Mouse (Mus musculus) G1E (cell line): Measurements from ENCODE around the gene Gmpr.

Experiments used
- GATA1 ChIP-seq: IDR thresholded peaks from 2 replicates; pipeline ENCODE4 v1.6.1; 2012; ENCODE audit warnings: borderline replicate concordance, low read length, inconsistent platforms, mixed read lengths
- POLR2AphosphoS5 ChIP-seq: IDR thresholded peaks from 2 replicates; pipeline ENCODE4 v1.6.1; 2012; ENCODE audit warnings: low read depth, low read length, inconsistent platforms; ENCODE audit not compliant: insufficient replicate concordance

DNA sequence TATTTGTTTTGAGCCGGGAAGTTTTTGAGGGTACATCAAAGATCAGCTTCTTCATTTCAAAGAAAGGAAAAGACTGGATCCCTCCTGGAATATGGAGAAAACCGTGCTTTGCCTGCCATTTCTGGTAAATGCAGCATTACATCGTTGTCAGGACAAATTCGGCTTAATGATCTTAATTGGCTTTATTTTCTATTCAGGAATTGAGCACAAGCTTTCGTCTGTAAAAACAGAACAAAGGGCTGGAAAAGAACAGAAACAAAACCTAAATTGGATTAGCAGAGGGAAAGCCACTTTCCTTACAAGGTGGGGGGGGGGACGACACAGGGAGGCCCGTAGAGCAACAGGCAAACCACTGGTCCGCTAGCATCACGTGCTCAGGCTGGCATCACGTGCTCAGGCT, 33.9 kb upstream of the Gmpr start:
- TF ChIP-seq POLR2AphosphoS5 (no peak), GATA1 (no peak)
